ENCODE assay signal across 10 mouse cellular contexts in genomic region chr19:37531200-37531845, GRCm38 (mm10). TPM values are rescaled to one million over a fixed set of nuclear protein-coding genes. Genes with fewer than 3 reads are reported as not detected.
A peak's percentile ranks its signal among the peaks of the same experiment; 100 is the strongest.
DNase-seq lines count a peak whose midpoint lies in the region; ATAC-seq and TF ChIP-seq lines count a peak whose summit lies in the region.
"Had no signal": no experiment of that assay in that cellular context is flagged by ENCODE, and none has a peak within 500 bp of the region (broad histone marks: within the 10 kb centered on the region; RNA-seq: fewer than 3 reads in every experiment).

No protein-coding gene starts in this region.

- peak; percentile 80 for TF ChIP-seq CTCF in bone marrow macrophage, adult 2 months (IDR thresholded peaks at IDR 0.05; ENCODE audit: low read depth, low read length)
- peak; percentile 78 for TF ChIP-seq CTCF in liver, postnatal 0 days (IDR thresholded peaks at IDR 0.05; ENCODE audit: low read depth)

- no peak overlapping the region for H3K27ac ChIP-seq in bone marrow macrophage, adult 2 months (ENCODE audit: insufficient read depth, low read depth, low read length)
- H3K27ac ChIP-seq in liver, postnatal 0 days (ENCODE audit: low read depth) = no peak overlapping the region
- H3K27ac ChIP-seq: embryonic facial prominence, embryonic 15.5 days; limb, embryonic 13.5 days had no signal

- H3K4me3 ChIP-seq in bone marrow macrophage, adult 2 months (ENCODE audit: insufficient read depth, low read length) = no peak overlapping the region
- H3K4me3 ChIP-seq in liver, postnatal 0 days (ENCODE audit: low read depth, low read length) = no peak overlapping the region
- H3K4me3 ChIP-seq: embryonic facial prominence, embryonic 15.5 days; limb, embryonic 13.5 days had no signal

- TF ChIP-seq POLR2A in bone marrow macrophage, adult 2 months (IDR thresholded peaks at IDR 0.05; ENCODE audit: borderline replicate concordance, low read depth, low read length) = no peak

- H3K36me3 ChIP-seq in liver, postnatal 0 days (replicated peaks; ENCODE audit: insufficient read depth, low read length) = no peaks in the 10 kb centered on the region
- H3K36me3 ChIP-seq: embryonic facial prominence, embryonic 15.5 days; limb, embryonic 13.5 days had no signal

- ATAC-seq in CD4-positive, CD25-positive, alpha-beta regulatory T cell, adult 4 months = no peak
- ATAC-seq in liver, postnatal 0 days = no peak

- no peaks in the 10 kb centered on the region for H3K27me3 ChIP-seq in liver, postnatal 0 days (ENCODE audit: insufficient read depth, low read length)
- H3K27me3 ChIP-seq: embryonic facial prominence, embryonic 15.5 days; limb, embryonic 13.5 days had no signal

- H3K9me3 ChIP-seq in liver, postnatal 0 days (ENCODE audit: low read length) = no peaks in the 10 kb centered on the region
- H3K9me3 ChIP-seq: embryonic facial prominence, embryonic 15.5 days; limb, embryonic 13.5 days had no signal

- H3K4me1 ChIP-seq in bone marrow macrophage, adult 2 months (ENCODE audit: control insufficient read depth, insufficient read depth, low read length) = peaks cover 8% of the 10 kb centered on the region
- no peaks in the 10 kb centered on the region for H3K4me1 ChIP-seq in liver, postnatal 0 days (ENCODE audit: insufficient read depth)
- H3K4me1 ChIP-seq: embryonic facial prominence, embryonic 15.5 days; limb, embryonic 13.5 days had no signal

- intact Hi-C loops in left cerebral cortex, postnatal 10 days (cut with DNase I) = no loop called here
- intact Hi-C loops in left cerebral cortex, postnatal 36 days (cut with DNase I) = loop anchor here (10.0 kb wide), 1 partner anchor 403 kb away; no protein-coding TSS in a partner anchor

- no peak for TF ChIP-seq EP300 in liver, postnatal 0 days (IDR thresholded peaks at IDR 0.05; ENCODE audit: low read depth)

- peak; percentile 70 for DNase-seq in CD4-positive, CD25-positive, alpha-beta regulatory T cell, adult 2 months (ENCODE audit: low read depth, low spot score)
- DNase-seq in left cerebral cortex, postnatal 10 days (ENCODE audit: extremely low spot score in 1 of 2, low spot score in 2 of 2) = peak; percentile 26 to 42
- DNase-seq in left cerebral cortex, postnatal 36 days (ENCODE audit: low spot score in 2 of 2) = no peak
- DNase-seq in liver, postnatal 0 days = peak; percentile 69
- DNase-seq in c-Kit-positive CD71-positive TER-119-positive erythroid progenitor cells, embryonic 14.5 days (ENCODE audit: low spot score) = no peak
- DNase-seq in gastrocnemius, postnatal 10 days = no peak

- H3K4me2 ChIP-seq in liver, postnatal 0 days (ENCODE audit: low read depth, low read length) = no peak overlapping the region
- H3K4me2 ChIP-seq: embryonic facial prominence, embryonic 15.5 days; limb, embryonic 13.5 days had no signal

- WGBS in liver, postnatal 0 days (ENCODE audit: insufficient replicate concordance) = 61% methylated on average over 7 of the region's 7 CpGs

- no peak overlapping the region for H3K9ac ChIP-seq in liver, postnatal 0 days (replicated peaks)
- H3K9ac ChIP-seq: embryonic facial prominence, embryonic 15.5 days; limb, embryonic 13.5 days had no signal

RNA-seq across cellular contexts. Expression of gene Exoc6, which starts 18.9 kb away (rescaled TPM):
- 10 to 100 TPM; 33.3 to 41.4 TPM for polyA plus RNA-seq in CD4-positive, CD25-positive, alpha-beta regulatory T cell, adult 4 months (2017; shearing (Covaris generic))
- 10 to 100 TPM; 52.9 to 53.6 TPM for total RNA-seq in left cerebral cortex, postnatal 10 days (2021)
- 10 to 100 TPM; 42.3 to 43.9 TPM for total RNA-seq in left cerebral cortex, postnatal 36 days (2021)
- polyA plus RNA-seq in bone marrow macrophage, adult 2 months (2012; ENCODE audit: insufficient read depth, insufficient read length, missing spikeins) = 26.0 and 26.6 TPM in 2 replicates
- polyA plus RNA-seq in liver, postnatal 0 days (2015; fragmentation: Nextera tagmentation; extraction: Ambion mirVana) = 15.2 and 18.9 TPM in 2 replicates
- 10 to 100 TPM; 44.6 to 46.1 TPM for total RNA-seq in gastrocnemius, postnatal 10 days (2021)

Comparison
In these comparisons a context has a peak if more than half of its experiments do, and no peak if none do; other contexts are left out.
1. DNase-seq: peak in CD4-positive, CD25-positive, alpha-beta regulatory T cell, adult 2 months (single experiment), left cerebral cortex, postnatal 10 days (2 of 2) and liver, postnatal 0 days (single experiment); none in left cerebral cortex, postnatal 36 days (0 of 2), c-Kit-positive CD71-positive TER-119-positive erythroid progenitor cells, embryonic 14.5 days (single experiment) and gastrocnemius, postnatal 10 days (single experiment).